8 mouse cellular contexts compared by ENCODE assay signal in genomic region chr13:110062835-110063411, GRCm38 (mm10).
DNase-seq lines count a peak whose midpoint lies in the region; ATAC-seq lines count a peak whose summit lies in the region.

No protein-coding gene starts in this region.

- no peaks in the 10 kb centered on the region for H3K9me3 ChIP-seq in hindbrain, embryonic 14.5 days (ENCODE audit: control insufficient read depth, low read length)

- H3K27me3 ChIP-seq in hindbrain, embryonic 14.5 days (ENCODE audit: control insufficient read depth, insufficient read depth, low read length) = no peaks in the 10 kb centered on the region

- 4% methylated on average over 9 of the region's 9 CpGs for WGBS in hindbrain, embryonic 14.5 days

- H3K4me1 ChIP-seq in hindbrain, embryonic 14.5 days (replicated peaks; ENCODE audit: control insufficient read depth, insufficient read depth, low read length) = peaks cover 11% of the 10 kb centered on the region

- peaks cover 12% of the 10 kb centered on the region for H3K36me3 ChIP-seq in hindbrain, embryonic 14.5 days (replicated peaks; ENCODE audit: control insufficient read depth, insufficient read depth)

- H3K4me3 ChIP-seq in hindbrain, embryonic 14.5 days (replicated peaks; ENCODE audit: low read length) = no peak overlapping the region

- H3K27ac ChIP-seq in hindbrain, embryonic 14.5 days = peak overlapping the region; percentile 93

- peak overlapping the region; percentile 42 for H3K4me2 ChIP-seq in hindbrain, embryonic 14.5 days (replicated peaks)

- peak overlapping the region; percentile 43 for H3K9ac ChIP-seq in hindbrain, embryonic 14.5 days

- peak; percentile 94 for ATAC-seq in frontal cortex, adult (ENCODE audit: low TSS enrichment)
- peak; percentile 95 for ATAC-seq in hindbrain, embryonic 14.5 days (ENCODE audit: low FRiP score)

- peak; percentile 46 for DNase-seq in ovary, postnatal 14 days (ENCODE audit: low spot score)
- no peak for DNase-seq in ovary, adult 18-20 months (ENCODE audit: low spot score)
- DNase-seq in cerebellum, adult 9-11 months = peak; percentile 72
- DNase-seq in hindbrain, embryonic 14.5 days (ENCODE audit: low spot score) = peak; percentile 99
- peak; percentile 70 to 79 for DNase-seq in layer of hippocampus, postnatal 10 days (ENCODE audit: low spot score in 2 of 2)
- peak; percentile 71 for DNase-seq in lung, postnatal 25 days (ENCODE audit: low spot score)
- peak; percentile 73 for DNase-seq in right cerebral cortex, postnatal 14 days
